Mouse (Mus musculus) monocyte, adult 59 days (primary cell): Measurements from ENCODE around the gene Mphosph10. TPM values are rescaled to one million over a fixed set of nuclear protein-coding genes. Genes with fewer than 3 reads are reported as not detected.

Experiments
- total RNA-seq, 2 experiments: library from RNA; stranded (reverse); gene quantifications; one replicate each; pipeline ENCODE4 v1.2.4; 2023

Mphosph10 gene
- total RNA-seq, result 10 to 100 TPM; 31.2 to 36.3 TPM

GRCm38 (mm10) chr7:64392122-64392818 lies at the start of gene Mphosph10, which contains the start of gene Mcee:
TSS of gene Mphosph10 (minus strand) at chr7:64392268.
TSS of gene Mcee (plus strand) at chr7:64392607.

DNA sequence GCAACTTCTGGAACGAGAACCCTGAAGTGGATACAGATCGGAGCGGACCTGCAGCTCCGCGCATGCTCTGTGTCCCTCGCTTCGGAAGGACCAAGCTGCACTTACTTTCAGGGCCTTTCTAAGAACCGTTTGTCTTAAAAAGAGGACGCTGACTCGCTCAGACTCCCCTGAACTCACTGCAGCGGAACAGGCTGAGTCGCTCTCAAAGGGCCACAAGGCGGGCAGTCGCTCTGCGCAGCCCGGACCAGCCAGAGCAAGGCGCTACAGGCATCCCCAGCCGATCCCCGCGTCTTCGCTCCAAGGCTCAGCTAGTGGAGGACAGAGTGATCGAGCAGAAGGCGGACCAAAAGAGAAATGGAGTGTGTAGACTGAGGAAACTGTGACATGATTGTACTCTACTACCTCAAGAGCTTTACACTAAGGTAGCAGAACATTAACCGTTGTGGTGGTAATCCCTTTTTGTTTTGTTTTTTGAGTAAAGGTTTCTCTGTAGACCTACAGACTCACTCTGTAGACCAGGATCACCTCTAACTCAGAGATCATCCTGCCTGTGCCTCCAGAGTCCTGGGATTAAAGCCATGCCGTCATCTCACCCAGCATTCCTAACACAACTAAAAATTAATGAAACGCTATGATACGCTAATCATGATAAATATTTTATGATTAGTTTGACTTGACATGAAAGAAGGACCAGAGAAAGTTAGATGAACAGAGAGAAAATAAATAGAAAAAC lies 18.1 kb downstream of the Mphosph10 start, which contains the start of gene Fan1:
Fan1 (minus strand) TSS at position 266 of the 733 bp plus-strand sequence.

Other genes starting within 250 kb of the Mphosph10 start
- gene Trpm1, start 238.4 kb downstream of the Mphosph10 start, total RNA-seq, result not detected
- 10 to 100 TPM; 51.9 to 57.9 TPM for gene Mtmr10, start 104.6 kb downstream of the Mphosph10 start, total RNA-seq
- 1 to 10 TPM; 3.9 to 4.9 TPM for gene Fan1, start 18.2 kb downstream of the Mphosph10 start, total RNA-seq
- gene Mcee, start 339 bp upstream of the Mphosph10 start, total RNA-seq, result 10 to 100 TPM; 21.2 to 23.1 TPM
- gene Apba2, start 109.4 kb upstream of the Mphosph10 start, total RNA-seq, result not detected